Mouse (Mus musculus): Measurements from ENCODE around the gene Arid1b. TPM values are rescaled to one million over a fixed set of nuclear protein-coding genes. Genes with fewer than 3 reads are reported as not detected.

Gene Arid1b
- polyA plus RNA-seq, 1 experiment from 2014 or later = 9.6 TPM

GRCm38 (mm10) chr17:5316489-5316888 lies 322.4 kb downstream of the Arid1b start:
- H3K9me3 ChIP-seq = no peaks in the 10 kb centered on the region
- H3K4me1 ChIP-seq = peaks cover 21% of the 10 kb centered on the region
- H3K36me3 ChIP-seq (replicated peaks) = peaks cover 64% of the 10 kb centered on the region
- peaks cover 23% of the 10 kb centered on the region for H3K27me3 ChIP-seq (ENCODE audit: poor library complexity, severe bottlenecking)
- H3K27ac ChIP-seq = no peak overlapping the region
- DNase-seq (ENCODE audit: extremely low spot score, low spot score) = no peak
- WGBS = 83% methylated on average over 7 of the region's 7 CpGs
- no peak overlapping the region for H3K4me3 ChIP-seq

DNA sequence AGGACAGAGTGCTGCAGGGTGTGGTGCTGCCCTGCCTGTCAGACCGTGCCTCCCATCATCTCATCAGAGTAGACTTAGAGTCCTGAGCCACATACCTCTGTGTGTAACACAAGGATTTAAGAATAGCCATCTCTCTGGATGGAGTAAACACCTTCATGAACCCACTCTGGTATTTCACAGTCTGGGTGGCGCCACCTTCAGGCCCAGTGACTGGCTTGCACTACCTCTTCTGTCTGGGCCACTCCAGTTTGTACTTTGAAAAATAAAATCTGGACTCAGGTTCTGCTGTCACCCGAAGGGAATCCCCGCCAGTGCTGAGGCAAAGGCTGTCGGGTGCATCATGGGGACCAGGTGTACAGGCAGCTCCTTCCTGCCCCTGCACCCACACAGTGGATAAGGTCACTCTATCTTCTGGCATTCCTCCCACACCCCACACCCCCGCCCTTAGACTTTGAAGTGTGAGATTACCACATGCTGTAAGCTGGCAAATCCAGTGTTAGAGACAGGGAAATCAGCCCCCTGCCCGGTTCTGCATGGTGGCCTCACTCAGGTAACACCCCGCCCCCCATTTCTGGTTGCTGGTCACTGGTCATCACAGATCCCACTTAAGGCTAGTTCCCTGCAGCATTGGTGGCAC lies 327.6 kb downstream of the Arid1b start:
- no peak for DNase-seq (ENCODE audit: extremely low spot score, low spot score)

GRCm38 (mm10) chr17:5322594-5322993 lies 328.5 kb downstream of the Arid1b start:
- Histone ChIP-seq H3K27me3 (ENCODE audit: poor library complexity, severe bottlenecking) (peaks cover 63% of the 10 kb centered on the region), H3K9me3 (no peaks in the 10 kb centered on the region), H3K36me3 (replicated peaks) (peaks cover 62% of the 10 kb centered on the region), H3K27ac (no peak overlapping the region), H3K4me1 (peaks cover 60% of the 10 kb centered on the region), H3K4me3 (no peak overlapping the region)
- DNase-seq (ENCODE audit: extremely low spot score, low spot score) = no peak
- WGBS = 68% methylated on average over 9 of the region's 9 CpGs

More for the DNA sequence above, 327.6 kb downstream of the Arid1b start:
- peaks cover 54% of the 10 kb centered on the region for H3K27me3 ChIP-seq (ENCODE audit: poor library complexity, severe bottlenecking)
- no peak overlapping the region for H3K4me3 ChIP-seq
- no peak overlapping the region for H3K27ac ChIP-seq
- WGBS = 86% methylated on average over 8 of the region's 8 CpGs
- H3K9me3 ChIP-seq = no peaks in the 10 kb centered on the region
- H3K4me1 ChIP-seq = peaks cover 60% of the 10 kb centered on the region
- peaks cover 59% of the 10 kb centered on the region for H3K36me3 ChIP-seq (replicated peaks)

- Histone ChIP-seq H3K27ac (peak overlapping the region; percentile 72), H3K9me3 (no peaks in the 10 kb centered on the region), H3K36me3 (replicated peaks) (peaks cover 68% of the 10 kb centered on the region), H3K4me3 (no peak overlapping the region), H3K27me3 (ENCODE audit: poor library complexity, severe bottlenecking) (peaks cover 72% of the 10 kb centered on the region), H3K4me1 (peaks cover 60% of the 10 kb centered on the region)
- DNase-seq (ENCODE audit: extremely low spot score, low spot score) = no peak
- 45% methylated on average over 1 of the region's 1 CpGs for WGBS
Observed at GRCm38 (mm10) chr17:5323746-5324145, 329.6 kb downstream of the Arid1b start.

DNA sequence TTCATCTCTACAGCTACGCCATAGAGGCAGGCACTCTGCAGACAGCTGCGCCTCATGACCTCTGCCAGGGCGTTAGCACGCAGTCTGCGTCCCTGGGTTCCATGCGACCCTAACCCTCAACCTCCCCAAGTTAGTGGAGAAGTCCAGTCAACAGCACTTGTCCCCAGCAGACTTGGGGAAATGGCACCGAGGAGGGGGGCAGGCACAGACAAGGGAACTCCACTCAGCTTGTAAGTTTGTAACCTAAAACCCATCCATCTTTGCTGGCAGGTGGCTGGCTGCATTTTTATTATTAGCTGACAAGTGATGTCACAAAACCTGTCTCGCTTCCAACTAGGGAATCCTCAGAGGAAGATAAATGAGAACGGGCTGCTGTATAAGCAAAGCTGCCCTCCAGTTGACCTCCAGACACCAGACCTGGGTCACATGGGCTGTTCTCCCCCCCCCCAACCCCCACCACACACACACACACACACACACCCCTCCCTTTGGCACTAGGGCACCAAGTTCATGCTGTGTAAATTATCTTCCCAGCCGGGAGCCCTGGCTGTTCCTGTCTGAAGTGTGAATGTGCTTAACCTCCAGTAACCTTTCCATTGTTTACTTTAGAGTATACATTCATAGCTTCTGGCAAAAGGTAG lies 330.2 kb downstream of the Arid1b start:
- H3K4me3 ChIP-seq = no peak overlapping the region
- WGBS = 29% methylated on average over 10 of the region's 10 CpGs
- H3K27me3 ChIP-seq (ENCODE audit: poor library complexity, severe bottlenecking) = peaks cover 75% of the 10 kb centered on the region

DNA sequence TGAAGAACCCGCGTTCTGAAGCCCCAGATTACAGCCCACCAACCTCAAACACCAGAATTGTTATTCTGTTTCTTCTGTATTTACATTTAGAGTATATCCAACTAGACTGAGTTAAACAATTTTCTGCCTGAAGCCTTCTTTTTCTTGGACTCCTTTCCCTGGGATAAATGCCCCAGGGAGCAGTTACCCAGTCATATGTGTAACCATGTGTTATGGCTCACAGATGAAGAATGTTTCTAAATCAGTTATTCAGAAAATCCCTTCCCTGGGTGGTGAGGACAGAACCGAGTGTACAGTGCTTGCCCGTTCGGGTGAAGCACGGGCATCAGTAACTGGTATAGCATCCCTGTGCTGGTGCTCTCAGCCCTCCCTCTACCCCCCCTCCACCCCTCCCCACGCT lies 332.6 kb downstream of the Arid1b start:
- no peak for DNase-seq (ENCODE audit: extremely low spot score, low spot score)

More for the DNA sequence above, 330.2 kb downstream of the Arid1b start:
- DNase-seq (ENCODE audit: extremely low spot score, low spot score) = peak; percentile 79
- Histone ChIP-seq H3K9me3 (no peaks in the 10 kb centered on the region), H3K4me1 (peaks cover 62% of the 10 kb centered on the region), H3K27ac (peak overlapping the region; percentile 63), H3K36me3 (replicated peaks) (peaks cover 68% of the 10 kb centered on the region)

GRCm38 (mm10) chr17:5327480-5328180 lies 333.5 kb downstream of the Arid1b start:
- Histone ChIP-seq H3K4me1 (peaks cover 49% of the 10 kb centered on the region), H3K4me3 (no peak overlapping the region), H3K27ac (no peak overlapping the region), H3K36me3 (replicated peaks) (peaks cover 72% of the 10 kb centered on the region), H3K9me3 (no peaks in the 10 kb centered on the region), H3K27me3 (ENCODE audit: poor library complexity, severe bottlenecking) (peaks cover 47% of the 10 kb centered on the region)
- DNase-seq (ENCODE audit: extremely low spot score, low spot score) = no peak
- 91% methylated on average over 12 of the region's 12 CpGs for WGBS

More for the DNA sequence above, 332.6 kb downstream of the Arid1b start:
- 93% methylated on average over 7 of the region's 7 CpGs for WGBS
- H3K4me1 ChIP-seq = peaks cover 59% of the 10 kb centered on the region
- H3K27ac ChIP-seq = no peak overlapping the region
- H3K4me3 ChIP-seq = no peak overlapping the region
- peaks cover 72% of the 10 kb centered on the region for H3K36me3 ChIP-seq (replicated peaks)
- H3K9me3 ChIP-seq = no peaks in the 10 kb centered on the region
- H3K27me3 ChIP-seq (ENCODE audit: poor library complexity, severe bottlenecking) = peaks cover 57% of the 10 kb centered on the region

- Histone ChIP-seq H3K27ac (no peak overlapping the region), H3K4me3 (no peak overlapping the region), H3K4me1 (peaks cover 31% of the 10 kb centered on the region), H3K27me3 (ENCODE audit: poor library complexity, severe bottlenecking) (peaks cover 45% of the 10 kb centered on the region), H3K9me3 (no peaks in the 10 kb centered on the region), H3K36me3 (replicated peaks) (peaks cover 83% of the 10 kb centered on the region)
- 82% methylated on average over 4 of the region's 4 CpGs for WGBS
- DNase-seq (ENCODE audit: extremely low spot score, low spot score) = no peak
Observed at GRCm38 (mm10) chr17:5329478-5329877, 335.3 kb downstream of the Arid1b start.

DNA sequence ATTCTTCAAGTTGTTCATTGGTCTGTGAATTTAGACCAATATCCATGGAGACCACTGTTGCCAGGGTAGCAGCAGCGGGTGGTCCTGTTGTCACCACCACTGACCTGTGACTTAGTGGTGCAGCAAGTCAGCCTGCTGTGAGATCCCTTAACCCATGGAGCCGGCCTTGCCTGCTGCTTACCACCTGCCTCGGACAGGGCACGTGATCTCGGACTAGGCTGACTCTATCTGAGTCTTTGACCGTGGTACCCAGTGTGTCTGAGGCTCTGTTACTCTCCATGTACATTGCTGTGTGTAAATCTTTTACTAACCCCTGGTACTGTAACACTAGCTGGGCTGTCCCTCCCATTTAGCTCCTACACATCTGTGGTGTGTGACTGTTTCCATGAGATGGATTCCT lies 335.9 kb downstream of the Arid1b start:
- DNase-seq (ENCODE audit: extremely low spot score, low spot score) = no peak
- Histone ChIP-seq H3K36me3 (replicated peaks) (peaks cover 88% of the 10 kb centered on the region), H3K27me3 (ENCODE audit: poor library complexity, severe bottlenecking) (peaks cover 44% of the 10 kb centered on the region), H3K27ac (no peak overlapping the region), H3K4me3 (no peak overlapping the region), H3K4me1 (peaks cover 25% of the 10 kb centered on the region), H3K9me3 (no peaks in the 10 kb centered on the region)
- 77% methylated on average over 6 of the region's 6 CpGs for WGBS

DNA sequence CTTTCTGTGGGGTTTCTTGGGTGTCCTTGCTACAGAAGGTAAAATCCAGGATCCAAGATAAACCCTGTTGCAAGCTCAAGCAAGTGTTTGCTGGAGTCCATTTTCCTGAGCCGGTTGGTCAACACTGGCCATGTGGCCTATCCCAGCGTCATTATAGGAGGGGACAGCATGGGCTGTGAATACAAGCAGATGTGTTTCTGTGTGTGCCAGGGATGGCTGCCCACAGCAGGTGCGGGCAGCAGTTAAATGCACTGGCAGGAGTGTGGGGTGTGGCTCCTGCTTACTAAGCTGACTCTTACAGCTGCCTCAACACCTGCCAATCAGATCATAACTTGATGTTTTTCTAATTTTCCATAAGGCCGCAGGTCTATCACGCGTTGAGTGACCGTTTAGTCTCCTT lies 336.5 kb downstream of the Arid1b start:
- H3K4me3 ChIP-seq = no peak overlapping the region
- no peak for DNase-seq (ENCODE audit: extremely low spot score, low spot score)
- no peak overlapping the region for H3K27ac ChIP-seq
- no peaks in the 10 kb centered on the region for H3K9me3 ChIP-seq
- 95% methylated on average over 7 of the region's 7 CpGs for WGBS
- H3K27me3 ChIP-seq (ENCODE audit: poor library complexity, severe bottlenecking) = peaks cover 38% of the 10 kb centered on the region
- peaks cover 19% of the 10 kb centered on the region for H3K4me1 ChIP-seq
- peaks cover 94% of the 10 kb centered on the region for H3K36me3 ChIP-seq (replicated peaks)

DNA sequence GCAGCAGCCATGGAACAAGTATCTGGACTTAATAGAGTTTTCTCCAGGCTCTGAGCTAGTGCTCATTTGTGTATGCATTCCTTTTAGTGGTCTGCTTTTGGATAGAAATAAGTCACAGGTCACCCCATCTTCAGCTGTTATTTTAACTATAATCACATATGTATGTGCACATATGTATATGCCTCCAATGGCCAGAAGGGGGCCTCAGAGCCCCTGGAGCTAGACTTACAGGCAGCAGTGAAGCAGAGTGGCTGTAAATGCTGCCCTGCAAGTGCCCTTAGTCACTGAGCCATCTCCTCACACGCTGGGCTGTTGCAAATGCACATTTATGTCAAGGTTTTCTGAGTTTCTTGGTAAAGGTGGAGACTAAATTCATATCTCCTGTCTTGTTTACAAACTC lies 337.3 kb downstream of the Arid1b start:
- H3K36me3 ChIP-seq (replicated peaks) = peaks cover 97% of the 10 kb centered on the region
- H3K27ac ChIP-seq = no peak overlapping the region
- no peaks in the 10 kb centered on the region for H3K9me3 ChIP-seq
- H3K4me1 ChIP-seq = peaks cover 13% of the 10 kb centered on the region
- peaks cover 31% of the 10 kb centered on the region for H3K27me3 ChIP-seq (ENCODE audit: poor library complexity, severe bottlenecking)
- no peak overlapping the region for H3K4me3 ChIP-seq
- DNase-seq (ENCODE audit: extremely low spot score, low spot score) = no peak
- 84% methylated on average over 1 of the region's 1 CpGs for WGBS

DNA sequence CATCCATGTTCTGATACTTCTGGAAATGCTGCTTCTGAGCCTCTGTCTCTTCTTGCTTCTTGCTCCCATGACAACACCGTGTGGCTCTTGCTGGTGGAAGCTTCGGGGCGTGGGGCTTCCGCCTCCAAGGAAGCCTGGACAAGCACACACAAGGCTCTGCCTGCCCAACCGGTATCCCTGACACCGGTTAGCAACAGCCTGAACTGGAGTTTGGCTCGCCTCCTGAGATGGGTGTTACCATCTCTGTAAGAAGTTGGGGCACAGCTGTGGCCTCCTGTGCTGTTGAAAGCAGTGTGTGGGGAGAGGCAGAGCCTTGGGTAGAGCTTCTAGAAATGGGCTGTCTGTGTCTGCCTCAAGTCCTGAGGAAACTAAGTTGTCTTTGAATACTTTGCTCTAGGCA lies 340.4 kb downstream of the Arid1b start:
- WGBS = 89% methylated on average over 7 of the region's 7 CpGs
- Histone ChIP-seq H3K27me3 (ENCODE audit: poor library complexity, severe bottlenecking) (no peaks in the 10 kb centered on the region), H3K4me3 (no peak overlapping the region), H3K4me1 (peaks cover 8% of the 10 kb centered on the region), H3K36me3 (replicated peaks) (peaks cover 99% of the 10 kb centered on the region), H3K27ac (no peak overlapping the region), H3K9me3 (no peaks in the 10 kb centered on the region)
- no peak for DNase-seq (ENCODE audit: extremely low spot score, low spot score)

GRCm38 (mm10) chr17:5344426-5344825 lies 350.3 kb downstream of the Arid1b start:
- Histone ChIP-seq H3K27me3 (ENCODE audit: poor library complexity, severe bottlenecking) (no peaks in the 10 kb centered on the region), H3K9me3 (no peaks in the 10 kb centered on the region), H3K27ac (no peak overlapping the region), H3K4me1 (no peaks in the 10 kb centered on the region), H3K4me3 (no peak overlapping the region), H3K36me3 (replicated peaks) (peaks cover 46% of the 10 kb centered on the region)
- DNase-seq (ENCODE audit: extremely low spot score, low spot score) = no peak
- WGBS = 94% methylated on average over 1 of the region's 1 CpGs

Measured in forebrain, embryonic 10.5 days (tissue).